Mouse (Mus musculus): ENCODE results near the gene Ankrd45.

DNA sequence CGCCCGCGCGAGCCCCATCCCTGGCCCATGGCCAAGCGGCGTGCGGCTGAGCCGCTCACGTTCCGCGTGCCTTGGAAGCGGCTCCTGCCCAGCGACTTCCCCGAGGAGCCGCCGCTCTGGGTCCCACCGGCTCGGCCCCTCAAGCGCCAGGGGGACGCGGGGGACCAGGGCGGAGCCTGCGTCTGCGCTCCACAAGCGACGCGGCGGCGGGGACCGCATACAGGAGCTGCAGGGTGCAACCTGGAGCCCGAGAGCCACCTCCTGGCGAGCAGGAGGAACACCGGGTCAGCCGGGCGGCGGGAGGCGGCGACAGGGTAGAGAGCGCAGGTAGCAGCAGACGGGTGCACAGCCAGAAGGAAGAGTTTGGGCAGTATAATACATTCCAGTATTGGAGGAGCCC, 28.2 kb downstream of the Ankrd45 start:
- TF ChIP-seq CTCF (IDR thresholded peaks at IDR 0.05; ENCODE audit: low read depth, low read length) (peak; percentile 31), POLR2A (IDR thresholded peaks at IDR 0.05; ENCODE audit: borderline replicate concordance, low read depth, low read length) (no peak)
